Mouse (Mus musculus): ENCODE data around the gene Cep72. TPM values are rescaled to one million over a fixed set of nuclear protein-coding genes. Genes with fewer than 3 reads are reported as not detected.

The Cep72 gene
- total RNA-seq, 2 experiments from 2014 or later = 7.2 to 9.0 TPM

Other genes with a start within 250 kb of the Cep72 start
- gene Nkd2, start 214.7 kb downstream of the Cep72 start, total RNA-seq (2021) = 1 to 10 TPM; 9.2 to 9.7 TPM
- 10 to 100 TPM; 11.8 to 14.3 TPM for gene Trip13, start 124.5 kb downstream of the Cep72 start, total RNA-seq (2021)
- 10 to 100 TPM; 39.3 to 41.8 TPM for gene Brd9, start 124.5 kb downstream of the Cep72 start, total RNA-seq (2021)
- gene Zdhhc11, start 98.4 kb downstream of the Cep72 start, total RNA-seq (2021) = not detected
- 10 to 100 TPM; 11.9 to 13.7 TPM for gene Tppp, start 52.9 kb downstream of the Cep72 start, total RNA-seq (2021)
- 1 to 10 TPM; 1.4 to 1.5 TPM for gene Slc9a3, start 59.2 kb upstream of the Cep72 start, total RNA-seq (2021)
- 10 to 100 TPM; 55.6 to 57.1 TPM for gene Exoc3, start 146.4 kb upstream of the Cep72 start, total RNA-seq (2021)
- 1 to 10 TPM; 1.6 to 1.8 TPM for gene Ahrr, start 230.0 kb upstream of the Cep72 start, total RNA-seq (2021)

All from heart, postnatal 4 days (tissue).